Mouse (Mus musculus): Measurements from ENCODE around the gene Timm13. TPM values are rescaled to one million over a fixed set of nuclear protein-coding genes. Genes with fewer than 3 reads are reported as not detected.
A peak's percentile ranks its signal among the peaks of the same experiment; 100 is the strongest.

Timm13 gene
- polyA plus RNA-seq, 1 experiment, result 310 TPM

GRCm38 (mm10) chr10:80880131-80880641, 20.6 kb downstream of the Timm13 start:
- DNase-seq, result peak; percentile 73
- WGBS, result 17% methylated on average over 5 of the region's 5 CpGs
- Histone ChIP-seq H3K27ac (ENCODE audit: control insufficient read depth, insufficient read depth, low read length) (no peak overlapping the region), H3K27me3 (ENCODE audit: control insufficient read depth, insufficient read depth, low read length) (no peaks in the 10 kb centered on the region), H3K4me1 (replicated peaks; ENCODE audit: control insufficient read depth, insufficient read depth, low read length) (no peaks in the 10 kb centered on the region; the same call in 1 of the 2 replicates), H3K36me3 (ENCODE audit: control insufficient read depth, insufficient read depth, low read length) (no peaks in the 10 kb centered on the region), H3K4me3 (ENCODE audit: control insufficient read depth, insufficient read depth, low read length) (no peak overlapping the region)
- no peak for TF ChIP-seq POLR2A (IDR thresholded peaks at IDR 0.05; ENCODE audit: control insufficient read depth, extremely low read depth, insufficient read depth, low read length, poor library complexity)
- TF ChIP-seq CTCF (IDR thresholded peaks at IDR 0.05; ENCODE audit: borderline replicate concordance, control insufficient read depth, extremely low read depth, insufficient read depth, low read length, poor library complexity), result peak; percentile 51; the same call in 1 of the 2 replicates

GRCm38 (mm10) chr10:80876594-80876993, 24.2 kb downstream of the Timm13 start:
- TF ChIP-seq POLR2A (IDR thresholded peaks at IDR 0.05; ENCODE audit: control insufficient read depth, extremely low read depth, insufficient read depth, low read length, poor library complexity) (no peak), CTCF (IDR thresholded peaks at IDR 0.05; ENCODE audit: borderline replicate concordance, control insufficient read depth, extremely low read depth, insufficient read depth, low read length, poor library complexity) (no peak)
- no peaks in the 10 kb centered on the region for H3K36me3 ChIP-seq (ENCODE audit: control insufficient read depth, insufficient read depth, low read length)
- DNase-seq, result no peak
- no peak overlapping the region for H3K4me3 ChIP-seq (ENCODE audit: control insufficient read depth, insufficient read depth, low read length)
- no peaks in the 10 kb centered on the region; the same call in 1 of the 2 replicates for H3K4me1 ChIP-seq (replicated peaks; ENCODE audit: control insufficient read depth, insufficient read depth, low read length)
- WGBS, result 68% methylated on average over 3 of the region's 3 CpGs
- H3K27me3 ChIP-seq (ENCODE audit: control insufficient read depth, insufficient read depth, low read length), result no peaks in the 10 kb centered on the region
- no peak overlapping the region for H3K27ac ChIP-seq (ENCODE audit: control insufficient read depth, insufficient read depth, low read length)

GRCm38 (mm10) chr10:80876028-80876427, 24.7 kb downstream of the Timm13 start:
- WGBS, result 30% methylated on average over 5 of the region's 5 CpGs
- no peak for TF ChIP-seq POLR2A (IDR thresholded peaks at IDR 0.05; ENCODE audit: control insufficient read depth, extremely low read depth, insufficient read depth, low read length, poor library complexity)
- Histone ChIP-seq H3K4me3 (ENCODE audit: control insufficient read depth, insufficient read depth, low read length) (no peak overlapping the region), H3K4me1 (replicated peaks; ENCODE audit: control insufficient read depth, insufficient read depth, low read length) (no peaks in the 10 kb centered on the region; the same call in 1 of the 2 replicates), H3K27ac (ENCODE audit: control insufficient read depth, insufficient read depth, low read length) (no peak overlapping the region), H3K36me3 (ENCODE audit: control insufficient read depth, insufficient read depth, low read length) (no peaks in the 10 kb centered on the region), H3K27me3 (ENCODE audit: control insufficient read depth, insufficient read depth, low read length) (no peaks in the 10 kb centered on the region)
- DNase-seq, result peak; percentile 65

- 92% methylated on average over 9 of the region's 9 CpGs for WGBS
These were observed 26.7 kb downstream of the Timm13 start for GRCm38 (mm10) chr10:80874035-80874434.

GRCm38 (mm10) chr10:80871581-80871980, 29.2 kb downstream of the Timm13 start, which contains the start of gene Tmprss9:
Tmprss9 (plus strand) TSS chr10:80871848.
- Histone ChIP-seq H3K4me1 (replicated peaks; ENCODE audit: control insufficient read depth, insufficient read depth, low read length) (no peaks in the 10 kb centered on the region), H3K27ac (ENCODE audit: control insufficient read depth, insufficient read depth, low read length) (no peak within 1 kb of the TSS), H3K27me3 (ENCODE audit: control insufficient read depth, insufficient read depth, low read length) (no peaks in the 10 kb centered on the region), H3K36me3 (ENCODE audit: control insufficient read depth, insufficient read depth, low read length) (no peaks in the 10 kb centered on the region), H3K4me3 (ENCODE audit: control insufficient read depth, insufficient read depth, low read length) (no peak within 1 kb of the TSS)
- 43% methylated on average over 9 of the region's 9 CpGs for WGBS
- TF ChIP-seq CTCF (IDR thresholded peaks at IDR 0.05; ENCODE audit: borderline replicate concordance, control insufficient read depth, extremely low read depth, insufficient read depth, low read length, poor library complexity), result no peak
- no peak for TF ChIP-seq POLR2A (IDR thresholded peaks at IDR 0.05; ENCODE audit: control insufficient read depth, extremely low read depth, insufficient read depth, low read length, poor library complexity)
- no peak for DNase-seq

More at GRCm38 (mm10) chr10:80874035-80874434, 26.7 kb downstream of the Timm13 start:
- no peaks in the 10 kb centered on the region for H3K27me3 ChIP-seq (ENCODE audit: control insufficient read depth, insufficient read depth, low read length)
- H3K4me3 ChIP-seq (ENCODE audit: control insufficient read depth, insufficient read depth, low read length), result no peak overlapping the region
- H3K4me1 ChIP-seq (replicated peaks; ENCODE audit: control insufficient read depth, insufficient read depth, low read length), result no peaks in the 10 kb centered on the region; the same call in 1 of the 2 replicates
- no peak overlapping the region for H3K27ac ChIP-seq (ENCODE audit: control insufficient read depth, insufficient read depth, low read length)
- DNase-seq, result no peak
- H3K36me3 ChIP-seq (ENCODE audit: control insufficient read depth, insufficient read depth, low read length), result no peaks in the 10 kb centered on the region
- TF ChIP-seq CTCF (IDR thresholded peaks at IDR 0.05; ENCODE audit: borderline replicate concordance, control insufficient read depth, extremely low read depth, insufficient read depth, low read length, poor library complexity), result no peak
- no peak for TF ChIP-seq POLR2A (IDR thresholded peaks at IDR 0.05; ENCODE audit: control insufficient read depth, extremely low read depth, insufficient read depth, low read length, poor library complexity)

- no peaks in the 10 kb centered on the region for H3K4me1 ChIP-seq (replicated peaks; ENCODE audit: control insufficient read depth, insufficient read depth, low read length)
- no peaks in the 10 kb centered on the region for H3K36me3 ChIP-seq (ENCODE audit: control insufficient read depth, insufficient read depth, low read length)
- no peaks in the 10 kb centered on the region for H3K27me3 ChIP-seq (ENCODE audit: control insufficient read depth, insufficient read depth, low read length)
- 70% methylated on average over 3 of the region's 6 CpGs for WGBS
- H3K4me3 ChIP-seq (ENCODE audit: control insufficient read depth, insufficient read depth, low read length), result no peak overlapping the region
- TF ChIP-seq CTCF (IDR thresholded peaks at IDR 0.05; ENCODE audit: borderline replicate concordance, control insufficient read depth, extremely low read depth, insufficient read depth, low read length, poor library complexity) (no peak), POLR2A (IDR thresholded peaks at IDR 0.05; ENCODE audit: control insufficient read depth, extremely low read depth, insufficient read depth, low read length, poor library complexity) (no peak)
- no peak overlapping the region for H3K27ac ChIP-seq (ENCODE audit: control insufficient read depth, insufficient read depth, low read length)
- no peak for DNase-seq
These were observed 29.8 kb downstream of the Timm13 start for GRCm38 (mm10) chr10:80870993-80871392.

GRCm38 (mm10) chr10:80864446-80864845, 36.3 kb downstream of the Timm13 start:
- no peak overlapping the region for H3K4me3 ChIP-seq (ENCODE audit: control insufficient read depth, insufficient read depth, low read length)
- H3K4me1 ChIP-seq (replicated peaks; ENCODE audit: control insufficient read depth, insufficient read depth, low read length), result no peaks in the 10 kb centered on the region
- no peak for DNase-seq
- 96% methylated on average over 16 of the region's 16 CpGs for WGBS
- H3K36me3 ChIP-seq (ENCODE audit: control insufficient read depth, insufficient read depth, low read length), result no peaks in the 10 kb centered on the region
- no peak overlapping the region for H3K27ac ChIP-seq (ENCODE audit: control insufficient read depth, insufficient read depth, low read length)
- no peaks in the 10 kb centered on the region for H3K27me3 ChIP-seq (ENCODE audit: control insufficient read depth, insufficient read depth, low read length)
- TF ChIP-seq POLR2A (IDR thresholded peaks at IDR 0.05; ENCODE audit: control insufficient read depth, extremely low read depth, insufficient read depth, low read length, poor library complexity), result no peak
- no peak for TF ChIP-seq CTCF (IDR thresholded peaks at IDR 0.05; ENCODE audit: borderline replicate concordance, control insufficient read depth, extremely low read depth, insufficient read depth, low read length, poor library complexity)
